ENCODE assay signal across 8 mouse cellular contexts in the genomic region with DNA sequence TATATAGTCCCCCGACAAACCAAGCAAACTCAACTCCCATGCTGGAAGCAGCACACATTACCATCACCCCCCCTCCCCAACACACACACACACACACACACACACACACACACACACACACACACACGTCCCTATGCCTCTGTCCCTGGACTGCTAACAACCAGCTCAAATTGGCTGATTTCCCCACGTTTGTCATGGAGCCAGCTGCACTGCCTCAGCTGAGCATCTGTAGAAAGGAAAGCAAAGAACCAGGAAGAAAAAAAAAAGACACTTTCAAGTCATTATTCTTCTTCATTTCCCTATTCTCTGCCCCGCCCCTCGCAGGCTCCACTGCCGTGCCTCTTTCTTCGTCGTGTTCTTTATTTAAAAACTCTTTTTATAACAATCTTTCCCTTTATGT.
DNase-seq lines count a peak whose midpoint lies in the region; ATAC-seq lines count a peak whose summit lies in the region.

No protein-coding gene starts in this region.

- WGBS in kidney, embryonic 14.5 days: 35% methylated on average over 8 of the region's 8 CpGs

- H3K9me3 ChIP-seq in kidney, embryonic 14.5 days (ENCODE audit: control insufficient read depth, low read length): no peaks in the 10 kb centered on the region

- H3K9ac ChIP-seq in kidney, embryonic 14.5 days (ENCODE audit: low read depth, low read length): no peak overlapping the region

- 0 out of 2 replicates have a peak, but pooled peaks cover 3% of the 10 kb centered on the region for H3K4me1 ChIP-seq in kidney, embryonic 14.5 days (ENCODE audit: control insufficient read depth, insufficient read depth, low read length)

- H3K27me3 ChIP-seq in kidney, embryonic 14.5 days (ENCODE audit: control insufficient read depth, insufficient read depth, low read length): no peaks in the 10 kb centered on the region

- no peak overlapping the region for H3K4me3 ChIP-seq in kidney, embryonic 14.5 days (ENCODE audit: low read length)

- no peak overlapping the region; the same call in 1 of the 2 replicates for H3K27ac ChIP-seq in kidney, embryonic 14.5 days (ENCODE audit: low read depth, low read length)

- ATAC-seq in kidney, embryonic 14.5 days (ENCODE audit: low FRiP score, low TSS enrichment): peak; percentile 80; the same call in 1 of the 2 replicates

- H3K36me3 ChIP-seq in kidney, embryonic 14.5 days (ENCODE audit: control insufficient read depth, insufficient read depth, low read length): no peaks in the 10 kb centered on the region

- DNase-seq in layer of hippocampus, adult 11-12 months (ENCODE audit: low spot score): peak; percentile 29
- no peak for DNase-seq in layer of hippocampus, adult 9-10 months (ENCODE audit: low spot score)
- peak; percentile 31 for DNase-seq in adrenal gland, postnatal 25 days
- peak; percentile 81 for DNase-seq in gastrocnemius, postnatal 10 days
- DNase-seq in lung, postnatal 36 days: peak; percentile 74
- DNase-seq in thymus, postnatal 36 days: peak; percentile 16 to 31
- no peak for DNase-seq in embryo, embryonic 11 days

- no peak overlapping the region for H3K4me2 ChIP-seq in kidney, embryonic 14.5 days (replicated peaks; ENCODE audit: low read depth, low read length)

Comparison
In these comparisons a context has a peak if more than half of its experiments do, and no peak if none do; other contexts are left out.
1. DNase-seq: peak in layer of hippocampus, adult 11-12 months (single experiment), adrenal gland, postnatal 25 days (single experiment), gastrocnemius, postnatal 10 days (single experiment), lung, postnatal 36 days (single experiment) and thymus, postnatal 36 days (2 of 2); none in layer of hippocampus, adult 9-10 months (single experiment) and embryo, embryonic 11 days (single experiment).